Mouse (Mus musculus) adrenal gland, postnatal 4 days (tissue): ENCODE data around the gene Dchs2. TPM values are rescaled to one million over a fixed set of nuclear protein-coding genes. Genes with fewer than 3 reads are reported as not detected.
A peak's percentile ranks its signal among the peaks of the same experiment; 100 is the strongest.

Experiments
- DNase-seq, 2 experiments: peaks; one replicate each; pipeline ENCODE4 v3.0.0; 2021 to 2022; ENCODE audit warnings: low spot score in 2 of 2, mixed read lengths in 2 of 2
- total RNA-seq, 2 experiments: library from RNA; stranded (reverse); gene quantifications; 2 replicates each; pipeline ENCODE4 v1.2.3; 2021

The Dchs2 gene
- total RNA-seq, 2 experiments from 2014 or later, result 1.7 to 2.5 TPM

- DNase-seq, result no peak
Observed at GRCm38 (mm10) chr3:83250001-83250545, 122.3 kb downstream of the Dchs2 start.

- no peak for DNase-seq
Observed at GRCm38 (mm10) chr3:83251899-83252298, 124.2 kb downstream of the Dchs2 start.

DNA sequence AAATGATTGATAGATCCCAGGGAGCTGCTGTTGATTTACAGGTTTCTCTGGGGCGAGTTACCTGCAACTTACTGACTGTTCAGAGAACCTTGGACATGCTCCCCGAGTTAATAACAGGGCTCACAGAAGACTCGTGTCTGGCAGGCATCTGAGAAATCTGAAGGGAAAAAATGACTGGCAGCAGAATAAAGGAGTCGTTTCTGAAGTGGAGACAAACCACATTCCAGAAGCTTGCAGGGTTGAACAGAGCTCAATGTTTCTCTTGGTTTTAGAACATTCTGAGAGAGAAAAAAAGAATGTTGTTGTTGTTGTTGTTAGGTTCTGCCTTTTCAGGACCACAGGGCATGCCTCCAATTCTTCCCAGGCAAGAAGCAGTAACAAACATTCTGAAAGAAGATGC is 131.7 kb downstream of the Dchs2 start:
- no peak for DNase-seq

DNA sequence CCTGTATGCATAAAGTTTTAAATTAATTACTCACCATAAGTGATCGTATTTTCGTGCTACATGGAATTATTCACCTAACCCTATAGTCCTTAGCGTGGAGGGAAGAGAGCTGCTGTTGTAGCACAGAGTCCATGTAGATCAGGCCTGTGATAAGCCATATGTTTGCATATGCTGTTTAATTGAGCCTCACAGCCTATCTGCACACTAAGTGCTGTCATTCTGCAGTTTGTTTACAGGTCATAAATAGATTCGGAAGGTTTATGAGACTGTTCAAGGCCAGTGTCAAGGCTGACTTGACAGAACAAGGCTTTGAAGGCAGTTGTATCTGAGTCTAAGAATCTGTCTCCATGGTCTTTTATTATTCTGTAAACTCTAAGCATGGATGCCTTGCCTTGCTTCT is 138.3 kb downstream of the Dchs2 start:
- DNase-seq, result no peak

GRCm38 (mm10) chr3:83270228-83270627 is 142.5 kb downstream of the Dchs2 start:
- no peak for DNase-seq

- no peak for DNase-seq
Observed at GRCm38 (mm10) chr3:83270982-83271381, 143.2 kb downstream of the Dchs2 start.

DNA sequence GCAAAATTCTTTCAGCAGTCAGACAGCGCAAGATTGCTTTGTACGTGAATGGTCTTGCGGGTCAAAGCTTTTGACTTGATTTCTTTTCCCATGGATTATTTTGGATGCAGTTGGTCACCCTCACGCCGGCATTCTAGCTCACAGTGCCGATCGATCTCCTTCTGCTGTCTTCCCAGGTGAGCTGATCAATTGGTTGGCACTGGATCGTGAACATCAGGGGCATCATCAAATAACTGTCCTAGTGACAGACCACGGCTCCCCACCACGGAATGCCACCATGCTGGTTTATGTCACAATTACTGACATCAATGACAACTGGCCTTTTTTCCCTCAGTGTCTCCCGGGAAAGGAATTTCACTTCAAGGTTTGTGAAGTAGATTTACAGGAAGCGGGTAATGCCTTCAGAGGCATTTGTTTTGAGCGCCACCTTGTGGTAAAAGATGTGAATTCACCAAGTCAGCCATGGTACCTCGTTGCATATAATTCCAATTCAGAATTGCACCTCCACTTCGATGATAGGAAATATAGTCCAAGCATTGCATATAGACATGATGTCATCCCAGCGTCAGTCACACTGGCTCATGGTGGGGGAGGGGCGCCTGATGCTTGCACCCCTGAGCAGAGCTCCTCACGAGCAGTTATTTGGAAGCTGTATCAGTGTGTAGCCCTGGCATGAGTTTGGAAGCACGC is 146.0 kb downstream of the Dchs2 start:
- DNase-seq, result peak in 1 of 2 experiments; percentile 29

- no peak for DNase-seq
Observed at GRCm38 (mm10) chr3:83275703-83276102, 148.0 kb downstream of the Dchs2 start.

DNA sequence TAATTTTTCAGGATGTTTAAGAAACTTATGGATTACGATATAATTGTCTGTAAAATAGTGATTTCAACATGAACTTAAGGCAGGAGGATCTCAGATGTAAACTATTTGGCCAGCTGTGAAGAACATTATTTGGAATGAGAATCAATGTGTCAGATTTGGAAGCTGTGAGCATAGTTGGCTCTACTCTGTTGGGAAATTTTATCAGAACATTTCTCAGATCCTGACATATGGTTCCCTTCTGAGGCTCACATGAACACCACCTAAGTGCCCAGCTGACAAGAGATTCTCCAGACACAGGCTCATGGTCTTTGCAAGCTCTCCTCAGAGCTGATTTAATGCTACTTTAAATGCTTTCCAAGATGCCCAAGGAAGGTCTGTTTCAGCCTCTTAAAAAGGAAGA is 156.1 kb downstream of the Dchs2 start:
- no peak for DNase-seq

GRCm38 (mm10) chr3:83286975-83287405 is 159.2 kb downstream of the Dchs2 start:
- no peak for DNase-seq

GRCm38 (mm10) chr3:83288118-83288840 is 160.5 kb downstream of the Dchs2 start:
- no peak for DNase-seq

DNA sequence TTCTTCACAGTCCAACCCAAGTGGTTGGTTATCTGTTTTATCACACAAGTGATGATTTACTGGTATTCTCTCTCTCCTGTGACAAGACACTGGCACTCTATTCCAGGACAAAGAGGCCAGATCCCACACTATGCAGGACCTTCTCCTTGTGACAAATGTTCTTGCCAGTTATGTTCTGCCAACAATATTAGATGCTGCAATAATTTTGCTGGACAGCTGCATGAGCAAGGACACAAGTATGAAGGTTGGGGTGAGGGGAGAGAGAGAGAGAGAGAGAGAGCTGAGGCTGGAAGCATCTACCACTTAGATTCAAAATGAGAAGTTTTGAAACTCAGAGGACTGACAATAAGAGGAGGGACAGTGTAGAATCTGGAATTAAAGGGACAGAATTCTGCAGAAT is 162.7 kb downstream of the Dchs2 start:
- DNase-seq, result no peak

DNA sequence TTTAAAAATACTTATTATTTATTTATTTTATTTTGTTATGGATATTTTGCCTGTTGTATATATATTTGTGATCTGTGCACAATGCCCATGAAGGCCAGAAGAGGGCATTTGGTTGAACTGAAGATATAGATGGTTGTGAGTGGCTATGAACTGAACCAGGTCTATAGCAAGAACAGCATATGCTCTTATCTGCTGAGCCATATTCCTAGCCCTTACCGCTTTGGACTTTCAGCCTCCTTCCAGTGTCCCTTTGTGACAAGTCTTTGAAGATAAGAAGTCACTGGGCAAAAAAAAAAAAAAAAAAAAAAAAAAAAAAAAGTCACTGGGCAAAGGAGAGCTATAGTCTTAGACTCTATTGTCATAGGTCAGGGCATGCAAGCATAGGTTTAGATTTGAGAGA is 163.2 kb downstream of the Dchs2 start:
- no peak for DNase-seq

DNA sequence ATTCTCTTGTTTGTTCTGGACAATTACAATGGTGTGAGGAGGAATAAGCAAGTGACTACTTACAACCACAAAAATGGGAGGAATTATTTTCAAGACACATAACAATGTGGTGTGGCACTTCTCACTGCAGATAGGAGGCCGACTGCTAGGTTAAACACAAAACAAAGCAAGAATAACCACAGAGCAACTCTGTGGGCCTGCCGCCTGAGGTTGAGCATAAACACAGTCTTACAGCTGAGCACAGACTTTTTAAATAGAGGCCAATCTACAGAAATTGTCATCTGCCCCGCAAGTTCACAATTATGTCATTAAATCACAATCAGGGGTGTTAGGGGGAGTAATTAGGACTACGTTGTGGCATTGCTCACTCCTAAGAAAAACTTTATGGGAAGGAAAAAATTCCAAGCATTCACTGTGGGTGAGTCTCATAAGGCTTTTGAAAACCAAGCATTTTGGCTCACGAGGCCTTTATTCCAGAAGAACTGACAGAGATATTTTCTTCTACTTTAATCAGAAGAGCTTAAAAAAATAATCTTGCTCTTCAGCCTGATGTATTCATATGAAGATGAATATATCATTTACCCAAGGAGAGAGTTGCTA is 172.1 kb downstream of the Dchs2 start:
- no peak for DNase-seq

- DNase-seq, result no peak
Observed at GRCm38 (mm10) chr3:83303876-83304275, 176.1 kb downstream of the Dchs2 start.

GRCm38 (mm10) chr3:83345928-83346327 is 218.2 kb downstream of the Dchs2 start:
- no peak for DNase-seq

DNA sequence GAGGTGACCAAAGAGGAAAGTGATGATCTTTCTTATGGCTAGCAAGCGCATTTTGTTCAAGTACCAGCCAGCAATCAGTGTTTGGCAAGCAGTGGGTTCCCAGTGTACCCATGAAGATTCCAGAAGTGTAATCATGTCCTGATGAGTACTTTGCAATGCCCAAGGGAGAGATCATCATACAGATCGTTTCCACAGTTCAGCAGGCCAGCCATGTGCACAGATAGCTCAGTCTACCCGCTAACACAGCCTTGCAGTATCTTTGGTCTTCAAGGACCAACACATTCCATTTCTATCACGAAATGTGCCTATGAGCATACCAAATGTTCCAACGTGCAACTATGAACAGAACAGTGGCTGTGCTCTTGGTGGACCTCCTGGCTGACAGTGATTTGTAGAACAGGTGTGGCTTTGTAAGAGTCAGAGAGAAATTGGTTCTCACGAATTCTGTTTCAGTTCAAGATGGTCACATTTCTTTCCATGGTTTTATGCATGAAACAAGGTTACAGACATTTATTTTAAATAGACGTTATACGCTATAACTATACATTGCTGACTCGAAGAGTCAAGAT is 240.8 kb downstream of the Dchs2 start:
- no peak for DNase-seq

DNA sequence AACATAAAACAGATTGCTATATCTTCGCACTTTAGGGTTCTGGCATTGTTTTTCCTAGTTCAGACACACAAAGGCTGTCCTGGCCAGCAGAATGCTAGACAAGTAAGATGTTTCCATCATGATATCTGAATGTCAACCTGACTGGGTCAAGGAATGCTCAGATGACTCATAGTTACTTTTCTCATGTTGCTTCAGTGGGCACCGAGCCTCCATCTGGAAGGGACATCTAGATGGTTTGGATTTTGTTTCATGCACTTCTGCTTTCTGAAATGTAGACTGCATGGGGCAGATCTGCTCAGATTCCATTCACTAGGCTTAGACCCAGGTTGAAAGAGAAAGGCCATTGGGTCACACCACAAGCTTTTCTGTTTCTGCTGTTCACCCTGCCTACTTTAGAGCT is 242.1 kb downstream of the Dchs2 start:
- no peak for DNase-seq

DNA sequence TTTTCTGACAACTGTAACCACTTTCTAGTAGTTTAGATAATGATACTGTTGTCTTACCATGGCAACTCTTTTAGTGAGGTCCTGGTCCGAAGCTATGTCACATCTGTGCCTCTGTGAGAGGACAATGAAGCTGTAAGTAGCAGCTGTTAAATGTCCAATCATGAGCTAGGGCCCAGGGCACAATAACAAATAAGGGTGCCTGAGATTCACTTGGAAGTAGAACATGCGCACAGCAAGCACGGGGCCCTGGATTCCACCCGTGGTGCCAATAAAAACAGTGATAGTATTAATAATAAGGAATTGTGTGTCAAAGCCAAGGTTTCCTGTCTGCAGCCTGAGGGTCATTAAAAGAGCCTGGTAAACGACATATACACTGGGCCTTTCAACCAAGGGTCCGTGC is 246.6 kb downstream of the Dchs2 start:
- DNase-seq, result no peak

DNA sequence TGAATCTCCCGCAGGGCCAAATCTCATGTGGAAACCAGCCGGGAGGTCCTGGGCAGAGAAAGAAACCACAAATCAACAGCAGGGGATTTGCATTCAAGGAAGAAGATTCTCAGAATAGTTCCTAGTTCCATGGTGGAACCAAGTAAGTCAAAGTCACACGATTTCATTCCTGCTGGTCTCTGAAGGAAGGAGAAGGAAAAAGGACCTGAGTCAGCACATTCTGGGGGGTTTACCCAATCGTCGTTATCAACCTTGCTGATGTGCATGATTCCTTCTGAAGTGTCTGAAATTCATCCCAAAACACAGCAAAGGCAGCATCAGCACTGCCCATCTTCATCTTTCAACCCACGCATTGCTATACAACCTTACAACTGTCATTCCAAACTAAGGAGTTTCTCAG is 249.1 kb downstream of the Dchs2 start:
- DNase-seq, result no peak
